Mouse (Mus musculus): ENCODE measurements around the gene Wscd2. TPM values are rescaled to one million over a fixed set of nuclear protein-coding genes. Genes with fewer than 3 reads are reported as not detected.

Gene Wscd2
- 0.02 TPM in 2 replicates for polyA plus RNA-seq (2012; rRNA removed)

GRCm38 (mm10) chr5:113490033-113490432, at the start of gene Wscd2:
Gene Wscd2 (plus strand): TSS chr5:113490333.

Other genes with a start within 250 kb of the Wscd2 start
- 3.0 and 3.8 TPM in 2 replicates for gene Sgsm1, start 179.5 kb upstream of the Wscd2 start, polyA plus RNA-seq (2012; rRNA removed)
- gene Aym1, start 133.0 kb upstream of the Wscd2 start, polyA plus RNA-seq (2012; rRNA removed): not detected in 2 replicates
- gene Cmklr1, start 160.1 kb downstream of the Wscd2 start, polyA plus RNA-seq (2012; rRNA removed): 2.0 and 2.5 TPM in 2 replicates
- gene 1700069L16Rik, start 234.4 kb downstream of the Wscd2 start, polyA plus RNA-seq (2012; rRNA removed): not detected in 2 replicates
- gene Ficd, start 245.5 kb downstream of the Wscd2 start, polyA plus RNA-seq (2012; rRNA removed): 1.7 and 1.9 TPM in 2 replicates

All from liver, embryonic 18 days (tissue).